Mouse (Mus musculus) cerebellum, adult (tissue): ENCODE results near the gene Retsat.
A peak's percentile ranks its signal among the peaks of the same experiment; 100 is the strongest.

ENCODE experiments used
- ATAC-seq: cut with Nextera tagmentation; 2 replicates; pipeline ENCODE4 v1.9.2; 2017; ENCODE audit warnings: mild to moderate bottlenecking, moderate library complexity, mixed read lengths; ENCODE audit not compliant: insufficient number of reproducible peaks, low FRiP score, low TSS enrichment

Retsat gene

GRCm38 (mm10) chr6:72619734-72620532 lies 21.7 kb downstream of the Retsat start:
- no peak for ATAC-seq

DNA sequence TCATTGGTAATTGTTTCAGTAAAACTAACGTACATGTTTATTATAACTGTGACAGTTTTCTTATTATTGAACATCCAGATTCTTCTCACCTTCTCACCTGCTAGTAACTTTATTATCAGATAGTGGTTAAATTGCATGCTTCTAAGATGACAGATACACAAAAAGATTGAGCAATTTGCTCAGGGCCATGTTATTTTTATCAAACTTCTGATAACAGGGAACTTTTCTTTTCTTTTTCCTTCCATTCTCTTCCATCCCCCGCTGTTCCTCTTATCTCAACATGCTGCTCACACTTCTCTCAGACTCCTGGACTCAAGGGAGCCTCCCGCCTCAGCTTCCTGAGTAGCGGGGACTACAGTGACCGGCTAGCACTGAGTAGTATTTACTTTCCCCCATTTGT lies 22.6 kb downstream of the Retsat start:
- ATAC-seq, result no peak

DNA sequence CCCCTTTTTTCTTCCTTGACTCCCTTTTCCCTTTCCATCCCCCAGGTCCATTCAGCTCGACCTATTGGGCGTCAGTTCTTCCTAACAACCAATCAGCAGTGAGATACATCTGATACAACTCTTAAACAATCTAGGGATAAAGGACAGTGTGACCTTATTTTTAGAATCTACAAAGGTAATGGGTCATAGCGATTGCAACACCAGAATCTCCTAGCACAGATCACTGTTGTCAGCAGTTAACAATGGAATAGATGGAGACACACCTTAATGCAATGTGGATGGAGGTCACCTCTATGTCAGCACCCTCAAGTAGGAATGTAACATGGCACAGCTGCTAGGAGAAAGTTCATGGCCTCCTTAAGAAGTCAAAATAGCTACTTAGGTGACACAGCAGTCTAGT lies 24.6 kb downstream of the Retsat start:
- ATAC-seq, result no peak

DNA sequence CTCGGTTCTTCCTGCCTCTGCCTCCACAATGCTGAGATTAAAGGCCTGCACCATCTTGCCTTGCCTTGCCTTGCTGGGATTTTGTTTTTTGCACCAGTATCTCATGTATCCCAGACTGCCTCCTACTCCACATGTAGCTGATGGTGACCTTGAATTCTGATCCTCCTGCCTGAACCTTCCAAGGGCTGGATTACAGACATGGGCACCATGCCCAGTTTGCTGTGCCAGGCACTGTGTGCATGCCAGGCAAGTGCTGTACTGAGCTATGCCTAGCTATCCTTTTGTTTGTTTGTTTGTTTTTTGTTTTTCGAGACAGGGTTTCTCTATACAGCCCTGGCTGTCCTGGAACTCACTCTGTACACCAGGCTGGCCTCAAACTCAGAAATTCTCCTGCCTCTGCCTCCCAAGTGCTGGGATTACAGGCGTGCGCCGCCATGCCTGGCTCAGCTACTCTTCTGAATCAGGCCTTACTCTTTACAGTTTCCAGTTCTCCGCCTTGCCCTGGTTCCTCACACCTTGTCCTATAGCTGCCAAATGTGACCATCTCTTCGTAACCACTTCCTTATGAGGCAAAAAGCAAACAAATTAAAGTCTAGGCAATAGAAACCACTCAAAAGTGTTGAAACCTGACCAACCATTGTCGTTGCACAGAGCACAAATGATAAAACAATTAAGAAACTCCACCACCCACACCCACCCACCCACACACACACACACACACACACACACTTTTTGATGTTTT lies 25.6 kb downstream of the Retsat start:
- ATAC-seq, result no peak

GRCm38 (mm10) chr6:72626391-72626790 lies 28.1 kb downstream of the Retsat start:
- no peak for ATAC-seq

DNA sequence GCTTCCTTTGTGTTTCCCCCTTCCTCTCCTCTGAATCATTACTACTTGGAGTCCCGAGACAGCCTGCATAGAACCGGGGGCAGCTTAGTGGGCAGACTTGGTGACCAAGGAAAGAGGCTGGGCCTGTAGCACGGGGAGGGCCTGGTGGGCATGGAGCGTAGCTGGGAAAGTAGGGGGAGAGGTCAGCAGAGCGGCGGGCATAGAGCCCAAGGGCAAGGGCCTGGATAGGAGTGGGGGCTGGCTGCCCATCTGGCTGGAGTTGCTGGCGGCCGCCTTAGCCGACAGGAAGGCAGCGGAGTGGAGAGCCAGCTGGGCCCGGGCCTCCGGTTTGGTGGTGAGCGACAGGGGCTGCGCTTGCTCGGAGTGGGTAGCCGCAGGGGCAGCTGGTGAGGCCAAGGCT lies 29.0 kb downstream of the Retsat start:
- no peak for ATAC-seq

DNA sequence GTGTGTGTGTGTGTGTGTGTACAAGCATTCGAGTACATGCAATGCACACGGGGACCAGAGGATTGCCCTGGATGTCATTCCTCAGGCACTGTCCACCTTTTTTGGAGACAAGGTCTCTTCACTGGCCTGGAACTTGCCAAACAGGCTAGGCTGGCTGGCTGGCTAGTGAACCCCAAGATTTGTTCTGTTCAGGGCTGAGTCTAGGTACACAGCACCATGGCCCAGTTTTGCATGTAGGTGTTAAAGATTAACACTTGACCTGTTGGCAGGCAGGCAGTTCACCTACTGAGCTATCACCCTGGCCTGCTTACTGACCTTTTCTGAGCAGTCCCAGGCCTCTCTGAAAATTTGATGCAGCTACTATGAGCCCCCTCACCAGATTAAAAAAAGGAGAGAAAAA lies 32.1 kb downstream of the Retsat start:
- no peak for ATAC-seq

DNA sequence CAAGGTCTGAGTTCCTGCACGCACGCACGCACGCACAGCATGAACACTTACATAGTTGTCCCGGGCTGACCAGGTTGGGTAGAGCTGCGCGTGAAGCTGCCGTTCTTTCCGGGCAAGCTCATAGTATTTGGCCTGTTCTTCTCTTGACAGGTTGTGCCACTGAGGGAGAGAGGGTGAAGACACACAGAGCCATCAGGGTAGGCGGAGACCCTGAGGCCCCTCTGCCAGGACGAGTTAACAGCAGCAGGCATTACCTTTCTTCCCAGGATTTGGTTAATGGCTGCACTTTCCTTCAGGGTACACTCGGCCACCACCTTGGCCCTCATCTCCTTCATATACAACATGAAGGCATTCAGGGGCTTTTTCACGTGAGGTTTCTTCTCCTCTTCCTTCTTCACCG lies 32.7 kb downstream of the Retsat start:
- no peak for ATAC-seq

GRCm38 (mm10) chr6:72631700-72632099 lies 33.4 kb downstream of the Retsat start:
- no peak for ATAC-seq

DNA sequence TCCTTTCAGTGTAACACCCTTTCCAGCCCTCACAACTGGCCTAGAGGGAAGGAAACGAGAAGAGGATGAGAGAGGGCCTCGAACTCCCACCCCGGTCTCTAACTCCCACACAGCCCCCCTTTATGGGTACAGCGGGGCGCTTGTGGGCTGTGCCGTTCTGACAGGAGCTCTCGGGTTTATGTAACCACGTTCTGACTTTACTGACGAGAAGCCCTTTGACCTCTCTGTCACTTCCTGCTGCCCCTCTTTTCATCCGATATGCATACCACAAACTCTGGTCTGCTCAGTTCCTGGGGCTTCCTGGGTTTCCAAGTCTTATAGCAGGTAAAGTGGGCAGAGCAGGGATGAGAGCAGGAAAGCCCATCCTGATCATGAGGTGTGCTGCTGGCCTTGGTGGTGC lies 36.0 kb downstream of the Retsat start:
- no peak for ATAC-seq

- ATAC-seq, result peak; percentile 50; the same call in 1 of the 2 replicates
Measured at GRCm38 (mm10) chr6:72635760-72636431, 37.6 kb downstream of the Retsat start.

DNA sequence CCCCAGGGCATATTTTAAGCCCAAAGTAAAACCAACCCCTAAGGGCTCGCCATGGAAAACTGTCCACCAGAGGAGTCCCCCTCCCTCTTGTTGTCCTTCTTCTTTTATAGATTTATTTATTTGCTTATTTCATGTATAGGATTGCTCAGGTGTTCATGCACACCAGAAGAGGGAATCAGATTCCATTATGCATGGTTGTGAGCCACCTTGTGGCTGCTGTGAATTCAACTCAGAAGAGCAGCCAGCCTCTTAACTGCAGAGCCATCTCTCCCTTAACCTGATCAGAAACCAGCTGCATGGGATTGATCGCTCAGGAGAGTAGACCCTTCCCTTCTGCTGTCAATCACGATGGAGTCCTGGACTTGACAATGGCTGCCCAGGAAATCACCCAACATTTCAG lies 38.7 kb downstream of the Retsat start:
- no peak for ATAC-seq

DNA sequence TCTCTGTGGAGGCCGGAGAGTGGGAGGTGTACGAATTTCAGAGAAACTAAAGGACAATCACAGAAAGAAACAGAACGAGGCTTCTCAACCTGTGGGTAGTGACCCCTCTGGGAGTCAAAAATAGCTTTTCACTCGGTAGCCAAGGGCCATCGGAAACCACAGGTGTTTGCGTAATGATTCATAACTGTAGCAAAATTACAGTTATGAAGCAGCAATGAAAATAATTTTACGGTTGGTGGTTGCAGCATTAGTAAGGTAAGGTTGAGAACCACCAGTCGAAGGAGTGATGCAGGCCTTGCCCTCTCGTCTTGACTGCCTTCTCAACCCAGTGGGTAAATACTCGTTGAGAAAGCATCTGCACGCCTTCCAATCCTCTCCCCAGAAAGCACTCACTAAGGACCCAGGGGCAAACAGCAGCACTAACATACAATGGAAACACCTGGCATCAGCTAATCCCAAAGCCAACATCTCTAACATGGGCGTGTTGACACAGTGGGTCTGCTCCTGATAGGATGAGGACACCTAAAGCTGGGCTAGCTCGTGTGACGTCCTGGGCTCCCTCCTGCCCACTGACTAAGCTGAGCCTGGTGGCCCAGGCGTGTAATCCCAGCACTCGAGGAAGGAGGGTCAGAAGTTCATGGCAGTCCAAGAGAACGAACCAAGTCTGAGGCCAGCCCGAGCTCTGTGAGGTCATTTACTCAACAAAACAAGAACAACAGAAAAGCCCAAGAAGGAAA lies 43.1 kb downstream of the Retsat start:
- no peak for ATAC-seq

DNA sequence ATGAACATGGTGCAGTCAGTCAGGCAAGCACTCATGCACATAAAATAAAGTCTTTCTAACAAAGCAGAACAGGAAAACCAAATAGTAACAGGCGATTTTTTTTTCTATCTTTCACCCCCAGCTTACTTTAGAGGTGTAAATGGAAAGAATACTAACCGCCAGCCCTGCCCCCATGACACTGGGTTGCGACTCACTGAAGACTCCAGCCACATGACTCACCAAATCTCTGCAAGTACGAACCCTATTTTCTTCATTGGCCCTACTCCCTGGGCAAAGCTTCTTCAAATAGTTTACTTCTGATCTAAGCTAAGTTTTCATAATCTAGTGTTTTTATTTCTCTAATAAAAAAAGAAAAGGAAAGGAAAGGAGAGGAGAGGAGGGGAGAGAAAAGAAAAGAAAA lies 46.3 kb downstream of the Retsat start:
- ATAC-seq, result no peak

DNA sequence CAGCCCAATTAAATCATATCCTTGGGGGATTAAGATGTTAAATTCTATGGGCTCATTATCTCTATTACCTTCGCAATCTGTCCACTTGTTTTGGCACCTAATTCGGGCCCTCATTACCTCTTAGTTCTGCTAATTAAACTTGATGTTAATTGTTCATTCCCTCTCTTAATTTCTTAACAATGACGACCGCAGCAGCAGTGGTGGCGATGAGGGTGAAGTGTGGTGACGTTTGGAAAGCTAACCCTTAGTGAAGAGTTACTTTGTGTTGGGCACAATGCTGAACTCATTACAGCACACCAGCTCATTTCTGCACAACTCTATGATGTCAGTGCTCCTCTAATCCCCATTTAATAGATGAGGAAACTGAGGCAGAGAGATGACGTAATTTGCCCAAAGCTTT lies 47.1 kb downstream of the Retsat start:
- ATAC-seq, result no peak

- peak; percentile 64 for ATAC-seq
Measured at GRCm38 (mm10) chr6:72647383-72647820, 49.1 kb downstream of the Retsat start.

DNA sequence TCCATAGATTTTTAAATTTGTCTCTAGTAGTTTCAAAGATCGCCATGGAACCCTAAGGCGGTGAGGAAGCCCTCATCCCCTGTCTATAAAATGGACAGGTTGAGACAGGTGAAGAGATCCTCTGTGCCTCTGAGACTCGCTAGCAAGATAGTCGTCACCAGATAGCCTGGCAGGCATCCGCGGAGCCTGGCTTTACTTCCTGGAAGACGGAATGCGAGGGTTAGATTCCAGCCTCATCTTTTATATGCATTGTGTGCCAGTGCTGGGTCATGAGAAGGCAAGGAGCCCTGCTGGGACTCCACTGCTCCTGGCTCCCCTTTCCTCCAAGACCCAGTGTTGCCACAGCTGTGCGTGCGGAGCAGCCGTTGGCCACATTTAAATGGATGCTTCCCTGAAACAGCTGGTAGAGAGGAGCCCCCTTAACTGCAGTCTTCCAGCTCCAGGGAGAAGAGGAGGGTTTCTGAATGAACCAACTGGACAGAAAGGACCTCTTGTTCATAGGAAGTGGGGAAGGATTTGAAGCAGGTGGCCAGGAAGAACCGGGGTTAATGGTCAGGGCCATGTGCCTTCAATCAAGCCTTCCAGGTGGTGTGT lies 49.8 kb downstream of the Retsat start:
- no peak for ATAC-seq

- ATAC-seq, result no peak
Measured at GRCm38 (mm10) chr6:72650338-72650851, 52.1 kb downstream of the Retsat start.

DNA sequence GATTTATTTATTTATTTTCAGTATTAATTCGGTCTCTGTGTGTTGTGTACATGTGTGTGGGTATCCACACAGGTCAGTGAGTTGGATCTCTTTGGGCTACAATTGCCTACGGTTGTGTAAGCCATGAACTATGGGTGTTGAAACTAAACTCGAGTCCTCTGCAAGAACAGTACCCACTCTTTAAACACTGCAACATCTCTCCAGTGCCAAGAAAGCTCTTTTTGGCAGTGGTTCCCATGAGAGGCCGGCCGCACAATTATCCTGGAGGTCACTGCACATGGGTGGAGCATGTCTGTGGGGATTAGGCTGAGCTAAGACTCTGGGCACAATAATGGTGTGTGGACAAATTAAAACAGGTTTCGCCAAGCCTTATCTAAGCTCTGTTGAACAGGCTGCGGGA lies 55.1 kb downstream of the Retsat start:
- no peak for ATAC-seq

GRCm38 (mm10) chr6:72654355-72654754 lies 56.1 kb downstream of the Retsat start:
- no peak for ATAC-seq
